Mouse (Mus musculus) liver, embryonic 11.5 days (tissue): ENCODE measurements at regions not wholly inside any gene's neighbourhood (a gene's known extent, or its start where the extent isn't known, plus 50 kb on each side); places are given as distances from the start of the nearest gene placed in this dataset.

Experiments
- ATAC-seq: fragments of 200-750 bp; cut with Nextera tagmentation; replicated peaks from 2 replicates; pipeline ENCODE4 v1.8.0; 2017; ENCODE audit warnings: moderate number of reproducible peaks, mild to moderate bottlenecking, moderate TSS enrichment, moderate library complexity; ENCODE audit not compliant: low FRiP score
- DNase-seq: peaks from one replicate; pipeline ENCODE4 v3.0.0-alpha.2; 2017; ENCODE audit warnings: low spot score
- H3K27ac ChIP-seq: fragments of 300-500 bp; sonication (generic); 2 replicates; pipeline ENCODE4 v1.5.1; 2014; ENCODE audit warnings: mild to moderate bottlenecking, low read depth, low read length, control low read depth
- H3K27me3 ChIP-seq: fragments of 300-500 bp; sonication (generic); replicated peaks from 2 replicates; pipeline ENCODE4 v1.6.1; 2014; ENCODE audit warnings: low read length, mixed read lengths; ENCODE audit not compliant: control insufficient read depth, insufficient read depth
- H3K36me3 ChIP-seq: fragments of 300-500 bp; sonication (generic); 2 replicates; pipeline ENCODE4 v1.6.1; 2014; ENCODE audit warnings: mild to moderate bottlenecking, low read length, moderate library complexity, mixed read lengths; ENCODE audit not compliant: control insufficient read depth, insufficient read depth
- H3K4me1 ChIP-seq: fragments of 300-500 bp; sonication (generic); replicated peaks from 2 replicates; pipeline ENCODE4 v1.6.1; 2014; ENCODE audit warnings: low read length, mixed read lengths; ENCODE audit not compliant: control insufficient read depth, insufficient read depth
- H3K4me2 ChIP-seq: fragments of 300-500 bp; sonication (generic); 2 replicates; pipeline ENCODE4 v1.6.1; 2014; ENCODE audit warnings: mild to moderate bottlenecking, control low read depth, moderate library complexity
- H3K4me3 ChIP-seq: fragments of 300-500 bp; sonication (generic); 2 replicates; pipeline ENCODE4 v1.5.1; 2014; ENCODE audit warnings: low read depth, low read length, control low read depth
- H3K9ac ChIP-seq: fragments of 300-500 bp; sonication (generic); 2 replicates; pipeline ENCODE4 v1.6.1; 2014; ENCODE audit warnings: low read depth, low read length, control low read depth
- H3K9me3 ChIP-seq: fragments of 300-500 bp; sonication (generic); 2 replicates; pipeline ENCODE4 v1.6.1; 2016; ENCODE audit warnings: low read length, inconsistent platforms, mixed read lengths; ENCODE audit not compliant: control insufficient read depth
- WGBS: fragments of 180-500 bp; shearing (Covaris S2); extraction: QIAGEN DNeasy Blood & Tissue Kit; methylation state at CpG from one replicate; pipeline ENCODE4 v1.1.7; 2014; 5-methylcytosine and 5-hydroxymethylcytosine counted together

DNA sequence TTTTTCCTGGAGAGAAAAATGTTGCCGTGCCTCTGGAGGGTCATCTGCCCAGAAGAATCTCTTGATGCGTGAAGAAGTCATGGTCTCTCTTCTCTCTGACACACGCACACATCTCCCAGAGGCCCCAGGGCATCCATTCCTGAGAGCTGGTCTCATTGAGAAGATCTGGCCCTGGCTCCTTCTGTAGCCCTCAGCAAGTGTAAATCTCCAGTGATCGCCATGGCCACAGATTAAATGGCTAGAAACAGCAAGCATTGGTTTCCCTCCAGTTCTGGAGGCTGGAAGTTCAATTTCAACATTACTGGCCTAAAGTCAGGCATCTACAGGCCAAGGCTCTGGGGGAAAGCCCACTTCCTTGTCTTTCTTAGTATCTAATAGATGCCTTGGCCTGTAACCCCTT lies 155.9 kb downstream of the Zfp36l2 start:
- 77% methylated on average over 4 of the region's 4 CpGs for WGBS
- ATAC-seq = no peak
- Histone ChIP-seq H3K9me3 (no peaks in the 10 kb centered on the region), H3K9ac (no peak overlapping the region), H3K4me1 (peaks cover 14% of the 10 kb centered on the region), H3K4me2 (no peak overlapping the region), H3K27ac (no peak overlapping the region), H3K36me3 (no peaks in the 10 kb centered on the region), H3K27me3 (no peaks in the 10 kb centered on the region), H3K4me3 (no peak overlapping the region)
- DNase-seq = no peak

DNA sequence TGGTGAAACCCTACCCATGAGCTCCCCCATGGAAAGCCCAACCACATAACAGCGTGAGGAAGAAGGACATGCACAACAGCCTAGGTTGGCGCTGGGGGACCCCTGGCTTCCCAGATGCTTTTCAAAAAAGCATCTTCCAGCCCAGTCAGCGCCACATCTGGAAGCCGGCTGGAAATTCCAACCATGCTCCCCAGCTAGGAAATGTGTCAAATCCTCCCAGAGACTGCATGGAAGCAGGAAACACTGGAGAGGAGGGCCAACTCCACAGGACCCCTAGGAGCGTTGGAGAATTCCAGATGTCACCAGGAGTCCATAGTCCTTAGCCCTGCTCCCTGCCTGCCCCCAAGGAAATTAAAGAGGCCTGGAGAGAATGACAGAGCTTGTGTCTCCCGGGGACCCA lies 156.4 kb downstream of the Zfp36l2 start:
- Histone ChIP-seq H3K4me1 (peaks cover 14% of the 10 kb centered on the region), H3K4me3 (no peak overlapping the region), H3K27me3 (no peaks in the 10 kb centered on the region), H3K36me3 (no peaks in the 10 kb centered on the region), H3K27ac (no peak overlapping the region), H3K9me3 (no peaks in the 10 kb centered on the region), H3K4me2 (no peak overlapping the region), H3K9ac (no peak overlapping the region)
- WGBS = 77% methylated on average over 6 of the region's 6 CpGs
- DNase-seq (no peak), ATAC-seq (no peak)

DNA sequence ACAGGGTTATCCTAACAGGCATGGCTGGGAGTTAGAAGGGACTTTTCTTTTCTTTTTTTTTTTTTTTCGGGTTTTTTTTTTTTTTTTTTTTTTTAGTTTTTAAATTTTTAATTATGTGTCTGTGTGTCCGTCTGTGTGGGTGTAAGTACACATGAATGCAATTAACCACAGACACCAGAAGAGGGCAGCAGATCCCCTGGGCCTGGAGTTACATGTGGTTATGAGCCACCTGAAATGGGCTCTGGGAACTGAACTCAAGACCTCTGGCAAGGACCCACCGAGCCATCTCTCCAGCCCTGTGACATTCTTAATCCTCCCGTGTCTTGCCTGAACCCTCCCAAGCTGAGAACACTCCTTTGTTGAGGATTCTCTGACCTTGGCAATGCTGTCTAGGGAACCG lies 157.0 kb downstream of the Zfp36l2 start:
- Histone ChIP-seq H3K4me2 (no peak overlapping the region), H3K9me3 (no peaks in the 10 kb centered on the region), H3K27ac (no peak overlapping the region), H3K4me3 (no peak overlapping the region), H3K4me1 (peaks cover 14% of the 10 kb centered on the region), H3K36me3 (no peaks in the 10 kb centered on the region), H3K27me3 (no peaks in the 10 kb centered on the region), H3K9ac (no peak overlapping the region)
- WGBS = 73% methylated on average over 5 of the region's 5 CpGs
- no peak for ATAC-seq
- DNase-seq = no peak

DNA sequence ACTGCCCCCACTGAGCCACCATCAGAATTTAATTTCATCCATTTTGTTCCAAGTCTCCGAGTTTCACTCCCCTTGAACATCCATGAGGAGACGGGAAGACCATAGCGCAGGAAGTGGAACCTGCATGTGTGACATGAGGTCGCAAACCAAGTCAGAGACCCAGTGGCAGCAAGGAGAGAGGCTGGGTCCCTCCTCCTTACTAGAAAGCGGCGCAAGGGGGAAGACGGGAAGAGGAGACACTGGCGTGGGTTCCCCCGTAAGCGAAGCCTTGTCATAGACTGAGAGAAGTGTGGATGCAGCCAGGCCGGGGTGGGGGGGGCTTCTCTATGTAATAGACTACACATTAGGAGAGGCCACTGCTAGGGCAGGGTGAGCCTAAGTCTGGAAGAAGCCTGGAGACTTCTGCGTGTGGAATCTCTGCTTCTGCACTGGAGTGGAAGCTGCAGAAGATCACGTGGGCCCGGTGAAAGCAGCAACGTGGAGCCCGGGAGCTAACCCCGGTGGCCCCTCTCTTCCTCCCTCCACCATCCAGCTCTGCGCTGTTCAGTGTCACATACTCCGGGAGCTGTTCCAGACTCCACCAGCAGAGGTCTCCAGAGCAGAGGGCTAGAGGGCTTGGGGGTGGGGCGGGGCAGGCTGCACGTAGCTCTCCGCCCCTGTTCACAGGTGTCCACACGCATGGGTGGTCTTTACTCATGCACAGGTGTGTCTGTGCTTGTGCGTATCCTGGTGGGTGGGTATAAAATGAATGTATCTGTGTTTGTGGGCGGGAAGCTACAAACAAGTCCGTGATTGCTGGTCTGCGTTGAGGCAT lies 159.4 kb downstream of the Zfp36l2 start:
- peak; percentile 84 for DNase-seq
- WGBS = 19% methylated on average over 27 of the region's 27 CpGs
- Histone ChIP-seq H3K4me2 (peak overlapping the region; percentile 46), H3K4me3 (no peak overlapping the region), H3K9me3 (no peaks in the 10 kb centered on the region), H3K27ac (no peak overlapping the region), H3K4me1 (peaks cover 8% of the 10 kb centered on the region), H3K36me3 (no peaks in the 10 kb centered on the region), H3K27me3 (no peaks in the 10 kb centered on the region), H3K9ac (no peak overlapping the region)
- ATAC-seq = peak; percentile 77

DNA sequence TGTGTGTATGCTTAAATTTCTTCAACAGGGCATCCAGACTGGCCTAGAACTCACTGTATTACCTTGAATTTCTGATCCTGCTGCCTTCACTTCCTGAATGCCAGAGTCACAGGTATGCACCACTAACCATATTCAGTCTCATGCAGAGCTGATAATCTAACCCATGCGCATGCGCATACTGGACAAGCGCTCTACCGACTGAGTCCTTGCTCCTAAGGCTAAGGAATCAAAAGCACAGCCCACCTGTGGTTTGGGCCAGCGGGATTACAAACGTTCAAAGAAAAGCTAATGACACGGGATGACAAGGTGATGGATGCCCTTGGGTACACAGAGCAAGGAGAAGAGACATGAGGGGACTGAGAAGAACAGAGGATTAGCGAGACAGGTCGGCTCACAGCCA lies 160.5 kb downstream of the Zfp36l2 start:
- Histone ChIP-seq H3K27me3 (no peaks in the 10 kb centered on the region), H3K9ac (no peak overlapping the region), H3K36me3 (no peaks in the 10 kb centered on the region), H3K9me3 (no peaks in the 10 kb centered on the region), H3K4me3 (no peak overlapping the region), H3K4me1 (peaks cover 5% of the 10 kb centered on the region), H3K27ac (no peak overlapping the region), H3K4me2 (no peak overlapping the region)
- DNase-seq (no peak), ATAC-seq (no peak)
- WGBS = 69% methylated on average over 9 of the region's 9 CpGs

DNA sequence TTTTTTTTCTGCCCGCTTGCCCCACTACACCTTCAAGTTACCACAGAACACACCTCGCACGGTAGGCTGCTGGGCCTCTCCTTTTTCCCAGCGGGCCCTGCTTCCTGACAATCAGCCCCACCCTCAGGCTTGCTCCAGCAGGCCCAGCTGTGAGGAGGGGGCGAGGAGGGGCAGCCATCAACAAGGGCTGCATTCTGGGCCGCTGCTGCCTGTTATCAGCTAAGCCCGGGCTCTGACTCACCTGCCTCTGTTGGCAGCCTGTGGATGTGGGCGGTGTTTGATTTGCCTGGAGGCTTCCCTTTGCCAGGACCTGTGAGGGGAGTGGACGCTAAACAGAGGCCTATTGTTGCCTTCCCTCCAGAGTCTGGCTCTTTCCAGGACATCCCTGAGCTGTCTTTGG lies 161.6 kb downstream of the Zfp36l2 start:
- H3K4me3 ChIP-seq = no peak overlapping the region
- no peak overlapping the region for H3K4me2 ChIP-seq
- 18% methylated on average over 8 of the region's 9 CpGs for WGBS
- H3K4me1 ChIP-seq = peaks cover 5% of the 10 kb centered on the region
- no peaks in the 10 kb centered on the region for H3K36me3 ChIP-seq
- DNase-seq = no peak
- H3K9ac ChIP-seq = no peak overlapping the region
- no peaks in the 10 kb centered on the region for H3K9me3 ChIP-seq
- no peaks in the 10 kb centered on the region for H3K27me3 ChIP-seq
- no peak overlapping the region for H3K27ac ChIP-seq
- ATAC-seq = 0 out of 2 replicates have a peak, but pooled peaks have one; percentile 10

DNA sequence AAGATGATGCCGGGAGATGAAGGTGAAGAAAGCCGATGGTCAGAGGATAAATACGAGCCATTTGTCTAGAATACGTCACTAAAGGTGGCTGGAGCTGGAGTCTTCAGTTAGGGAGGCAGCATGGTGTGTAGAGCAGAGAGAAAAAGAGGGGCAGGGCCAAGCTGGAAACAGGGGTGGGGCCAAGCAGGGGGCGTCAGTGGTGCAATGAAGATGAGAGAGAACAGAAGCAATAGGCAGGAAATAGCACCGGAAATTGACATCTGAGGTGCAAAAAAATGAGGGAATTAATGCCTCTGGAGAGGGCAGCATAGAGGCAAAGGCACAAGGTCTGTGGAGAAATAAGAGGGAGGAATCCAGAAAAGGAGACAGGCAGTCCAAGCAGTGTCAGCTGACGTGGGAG lies 165.4 kb downstream of the Zfp36l2 start:
- Histone ChIP-seq H3K4me1 (no peaks in the 10 kb centered on the region), H3K4me3 (no peak overlapping the region), H3K27me3 (no peaks in the 10 kb centered on the region), H3K27ac (no peak overlapping the region), H3K36me3 (no peaks in the 10 kb centered on the region), H3K9ac (no peak overlapping the region), H3K9me3 (no peaks in the 10 kb centered on the region), H3K4me2 (no peak overlapping the region)
- 74% methylated on average over 7 of the region's 7 CpGs for WGBS
- DNase-seq (no peak), ATAC-seq (no peak)

DNA sequence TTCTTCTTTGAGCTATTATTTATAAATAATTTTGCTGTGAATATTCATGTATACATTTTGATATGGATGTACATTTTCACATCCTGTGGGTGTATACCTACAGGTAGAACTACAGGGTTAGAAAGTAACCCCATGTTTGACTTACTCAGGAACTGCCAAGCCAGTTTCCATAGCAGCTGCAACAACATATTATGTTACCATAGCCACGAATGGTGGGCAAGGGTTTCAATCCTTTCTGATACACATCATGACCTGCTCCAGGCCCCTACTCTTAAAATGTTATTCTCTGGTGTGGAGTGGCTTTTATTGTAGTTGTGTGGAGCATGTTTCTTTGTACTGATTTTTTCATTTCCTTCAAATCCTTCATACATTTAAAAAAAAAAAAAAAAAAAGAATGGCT lies 168.9 kb downstream of the Zfp36l2 start:
- Histone ChIP-seq H3K27me3 (no peaks in the 10 kb centered on the region), H3K27ac (no peak overlapping the region), H3K9ac (no peak overlapping the region), H3K4me3 (no peak overlapping the region), H3K36me3 (no peaks in the 10 kb centered on the region), H3K9me3 (no peaks in the 10 kb centered on the region), H3K4me2 (no peak overlapping the region), H3K4me1 (no peaks in the 10 kb centered on the region)
- ATAC-seq (no peak), DNase-seq (no peak)
- WGBS = 63% methylated on average over 1 of the region's 1 CpGs

DNA sequence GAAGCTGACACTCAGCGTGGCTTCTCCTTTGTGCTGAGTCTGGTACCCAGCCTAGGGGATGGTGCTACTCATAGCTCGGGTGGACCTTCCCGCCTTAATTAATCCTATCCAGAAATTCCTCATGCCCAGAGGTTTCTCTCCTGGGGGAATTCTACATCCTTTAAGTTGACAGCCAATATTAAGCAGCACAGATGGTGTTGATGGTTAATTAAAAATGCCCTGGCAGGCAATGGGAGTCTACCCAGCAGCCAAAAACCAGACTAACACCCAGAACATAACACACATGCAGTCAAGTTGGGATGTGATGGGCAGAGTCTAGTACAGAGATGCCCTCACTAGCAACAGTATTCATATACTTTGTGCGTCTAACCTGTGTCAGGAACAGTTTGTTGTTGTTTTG lies 169.9 kb downstream of the Zfp36l2 start:
- WGBS = 81% methylated on average over 4 of the region's 4 CpGs
- Histone ChIP-seq H3K36me3 (no peaks in the 10 kb centered on the region), H3K4me1 (no peaks in the 10 kb centered on the region), H3K4me2 (no peak overlapping the region), H3K4me3 (no peak overlapping the region), H3K9me3 (no peaks in the 10 kb centered on the region), H3K27ac (no peak overlapping the region), H3K9ac (no peak overlapping the region), H3K27me3 (no peaks in the 10 kb centered on the region)
- ATAC-seq = no peak
- no peak for DNase-seq
